In genomic region chr3:127404371-127404770, GRCm38 (mm10) we compare ENCODE assay signal across 19 mouse cellular contexts.
DNase-seq lines count a peak whose midpoint lies in the region; ATAC-seq lines count a peak whose summit lies in the region.
"Had no signal": no experiment of that assay in that cellular context is flagged by ENCODE, and none has a peak within 500 bp of the region (broad histone marks: within the 10 kb centered on the region; RNA-seq: fewer than 3 reads in every experiment).

No protein-coding gene starts in this region.

- 59% methylated on average over 3 of the region's 3 CpGs for WGBS in heart, embryonic 13.5 days
- WGBS in midbrain, embryonic 12.5 days, result 38% methylated on average over 3 of the region's 3 CpGs
- WGBS in midbrain, embryonic 16.5 days, result 22% methylated on average over 3 of the region's 3 CpGs

- no peak overlapping the region for H3K4me2 ChIP-seq in heart, embryonic 13.5 days
- H3K4me2 ChIP-seq in midbrain, embryonic 12.5 days (replicated peaks), result 0 out of 2 replicates have a peak overlapping the region, but pooled peaks have one; percentile 9
- H3K4me2 ChIP-seq in midbrain, embryonic 16.5 days (ENCODE audit: low read length), result no peak overlapping the region
- H3K4me2 ChIP-seq: embryonic facial prominence, embryonic 12.5 days; heart, embryonic 12.5 days; liver, embryonic 13.5 days had no signal

- no peaks in the 10 kb centered on the region for H3K9me3 ChIP-seq in heart, embryonic 13.5 days
- no peaks in the 10 kb centered on the region for H3K9me3 ChIP-seq in midbrain, embryonic 12.5 days
- no peaks in the 10 kb centered on the region for H3K9me3 ChIP-seq in midbrain, embryonic 16.5 days (replicated peaks; ENCODE audit: control insufficient read depth, low read length, poor library complexity, severe bottlenecking)
- H3K9me3 ChIP-seq: embryonic facial prominence, embryonic 12.5 days; heart, embryonic 12.5 days; liver, embryonic 13.5 days had no signal

- H3K9ac ChIP-seq in heart, embryonic 13.5 days, result no peak overlapping the region
- H3K9ac ChIP-seq in midbrain, embryonic 12.5 days (replicated peaks), result no peak overlapping the region
- no peak overlapping the region for H3K9ac ChIP-seq in midbrain, embryonic 16.5 days (ENCODE audit: low read depth, low read length)
- H3K9ac ChIP-seq: embryonic facial prominence, embryonic 12.5 days; heart, embryonic 12.5 days; liver, embryonic 13.5 days had no signal

- no peaks in the 10 kb centered on the region for H3K27me3 ChIP-seq in heart, embryonic 13.5 days (replicated peaks)
- no peaks in the 10 kb centered on the region for H3K27me3 ChIP-seq in midbrain, embryonic 12.5 days
- H3K27me3 ChIP-seq in midbrain, embryonic 16.5 days (ENCODE audit: control insufficient read depth, insufficient read depth, low read depth, low read length), result no peaks in the 10 kb centered on the region
- H3K27me3 ChIP-seq: embryonic facial prominence, embryonic 12.5 days; heart, embryonic 12.5 days; liver, embryonic 13.5 days had no signal

- intact Hi-C loops in heart, postnatal 25 days (cut with DNase I), result no loop called here

- no peak for ATAC-seq in heart, embryonic 13.5 days (ENCODE audit: extremely low read depth, insufficient number of reproducible peaks, low FRiP score, low TSS enrichment)
- no peak for ATAC-seq in midbrain, embryonic 12.5 days (ENCODE audit: low FRiP score, low read depth)
- ATAC-seq in midbrain, embryonic 16.5 days, result no peak
- no peak for ATAC-seq in megakaryocyte progenitor cell, adult 5-6 weeks (replicated peaks; ENCODE audit: poor library complexity)

- H3K36me3 ChIP-seq in heart, embryonic 13.5 days, result no peaks in the 10 kb centered on the region
- H3K36me3 ChIP-seq in midbrain, embryonic 12.5 days, result no peaks in the 10 kb centered on the region
- no peaks in the 10 kb centered on the region for H3K36me3 ChIP-seq in midbrain, embryonic 16.5 days (ENCODE audit: control insufficient read depth, insufficient read depth, low read length)
- H3K36me3 ChIP-seq: heart, embryonic 12.5 days; liver, embryonic 13.5 days had no signal

- peaks cover 20% of the 10 kb centered on the region for H3K4me1 ChIP-seq in heart, embryonic 13.5 days
- peaks cover 28% of the 10 kb centered on the region for H3K4me1 ChIP-seq in midbrain, embryonic 12.5 days
- peaks cover 27% of the 10 kb centered on the region for H3K4me1 ChIP-seq in midbrain, embryonic 16.5 days (ENCODE audit: control insufficient read depth, insufficient read depth, low read length)

- no peak for DNase-seq in heart, postnatal 25 days (ENCODE audit: low spot score)
- peak; percentile 14 for DNase-seq in mesoderm, embryonic 11.5 days (ENCODE audit: low read depth, low spot score)
- DNase-seq in thymus, adult 18-20 months, result no peak
- DNase-seq: adrenal gland, adult 8-10 months; B cell, adult 2 months; cerebellum, adult 9-11 months; gastrocnemius, postnatal 36 days; kidney, postnatal 10 days; layer of hippocampus, adult 9-11 months; liver, embryonic 13.5 days; lung, postnatal 10 days; right cerebral cortex, postnatal 25 days; thymus, postnatal 25 days had no signal

- no peak overlapping the region for H3K4me3 ChIP-seq in heart, embryonic 13.5 days
- no peak overlapping the region for H3K4me3 ChIP-seq in midbrain, embryonic 12.5 days
- H3K4me3 ChIP-seq in midbrain, embryonic 16.5 days (ENCODE audit: low read depth, low read length), result no peak overlapping the region
- H3K4me3 ChIP-seq: embryonic facial prominence, embryonic 12.5 days; heart, embryonic 12.5 days; liver, embryonic 13.5 days had no signal

- 0 out of 2 replicates have a peak overlapping the region, but pooled peaks have one; percentile 2 for H3K27ac ChIP-seq in heart, embryonic 13.5 days (replicated peaks)
- H3K27ac ChIP-seq in midbrain, embryonic 12.5 days (replicated peaks), result no peak overlapping the region
- H3K27ac ChIP-seq in midbrain, embryonic 16.5 days (ENCODE audit: low read length), result no peak overlapping the region
- H3K27ac ChIP-seq: embryonic facial prominence, embryonic 12.5 days; liver, embryonic 13.5 days had no signal
